Mouse (Mus musculus) liver, embryonic 16.5 days (tissue): ENCODE results near the gene Caln1. TPM values are rescaled to one million over a fixed set of nuclear protein-coding genes. Genes with fewer than 3 reads are reported as not detected.

Experiments
- ATAC-seq: fragments of 200-750 bp; cut with Nextera tagmentation; 2 replicates; pipeline ENCODE4 v1.8.0; 2017; ENCODE audit warnings: low read depth, mild to moderate bottlenecking, moderate number of reproducible peaks, moderate library complexity
- H3K27ac ChIP-seq: fragments of 300-500 bp; sonication (generic); 2 replicates; pipeline ENCODE4 v1.5.1; 2014; ENCODE audit warnings: mild to moderate bottlenecking, low read length
- H3K27me3 ChIP-seq: fragments of 300-500 bp; sonication (generic); 2 replicates; pipeline ENCODE4 v1.6.1; 2014; ENCODE audit warnings: low read depth, low read length, mixed read lengths; ENCODE audit not compliant: control insufficient read depth, insufficient read depth
- H3K36me3 ChIP-seq: fragments of 300-500 bp; sonication (generic); 2 replicates; pipeline ENCODE4 v1.6.1; 2014; ENCODE audit warnings: mild to moderate bottlenecking; ENCODE audit not compliant: control insufficient read depth, insufficient read depth
- H3K4me1 ChIP-seq: fragments of 300-500 bp; sonication (generic); 2 replicates; pipeline ENCODE4 v1.6.1; 2014; ENCODE audit warnings: low read depth, low read length, mixed read lengths; ENCODE audit not compliant: control insufficient read depth
- H3K4me2 ChIP-seq: fragments of 300-500 bp; sonication (generic); 2 replicates; pipeline ENCODE4 v1.6.1; 2014; ENCODE audit warnings: low read depth, low read length, mixed read lengths
- H3K4me3 ChIP-seq: fragments of 300-500 bp; sonication (generic); 2 replicates; pipeline ENCODE4 v1.5.1; 2014; ENCODE audit warnings: low read depth, mild to moderate bottlenecking, low read length
- H3K9ac ChIP-seq: fragments of 300-500 bp; sonication (generic); 2 replicates; pipeline ENCODE4 v1.6.1; 2014; ENCODE audit warnings: low read depth, low read length
- H3K9me3 ChIP-seq: fragments of 300-500 bp; sonication (generic); replicated peaks from 2 replicates; pipeline ENCODE4 v1.6.1; 2016; ENCODE audit warnings: low read length; ENCODE audit not compliant: control insufficient read depth
- WGBS: fragments of 180-500 bp; shearing (Covaris S2); extraction: QIAGEN DNeasy Blood & Tissue Kit; methylation state at CpG from one replicate; pipeline ENCODE4 v1.1.7; 2014; ENCODE audit not compliant: insufficient replicate concordance; 5-methylcytosine and 5-hydroxymethylcytosine counted together
- polyA plus RNA-seq: library from polyadenylated mRNA; unstranded; fragments of >200 nt; fragmentation: Nextera tagmentation; extraction: Ambion mirVana; gene quantifications from 2 replicates; pipeline ENCODE4 v1.2.1, GENCODE M21; 2015

Gene Caln1
- polyA plus RNA-seq, 1 experiment from 2014 or later = not detected

GRCm38 (mm10) chr5:130704866-130705265, 335.6 kb downstream of the Caln1 start:
- Histone ChIP-seq H3K36me3 (no peaks in the 10 kb centered on the region), H3K27me3 (no peaks in the 10 kb centered on the region), H3K9me3 (no peaks in the 10 kb centered on the region), H3K9ac (no peak overlapping the region), H3K4me1 (no peaks in the 10 kb centered on the region), H3K4me3 (no peak overlapping the region), H3K27ac (no peak overlapping the region), H3K4me2 (no peak overlapping the region)
- WGBS = 61% methylated on average over 4 of the region's 4 CpGs
- ATAC-seq = no peak

GRCm38 (mm10) chr5:130706202-130706855, 337.1 kb downstream of the Caln1 start:
- no peak overlapping the region for H3K27ac ChIP-seq
- H3K27me3 ChIP-seq = no peaks in the 10 kb centered on the region
- H3K9ac ChIP-seq = no peak overlapping the region
- no peaks in the 10 kb centered on the region for H3K9me3 ChIP-seq
- peak; percentile 47; the same call in 1 of the 2 replicates for ATAC-seq
- no peak overlapping the region for H3K4me2 ChIP-seq
- H3K4me1 ChIP-seq = no peaks in the 10 kb centered on the region
- WGBS = 40% methylated on average over 6 of the region's 6 CpGs
- H3K4me3 ChIP-seq = no peak overlapping the region
- no peaks in the 10 kb centered on the region for H3K36me3 ChIP-seq

DNA sequence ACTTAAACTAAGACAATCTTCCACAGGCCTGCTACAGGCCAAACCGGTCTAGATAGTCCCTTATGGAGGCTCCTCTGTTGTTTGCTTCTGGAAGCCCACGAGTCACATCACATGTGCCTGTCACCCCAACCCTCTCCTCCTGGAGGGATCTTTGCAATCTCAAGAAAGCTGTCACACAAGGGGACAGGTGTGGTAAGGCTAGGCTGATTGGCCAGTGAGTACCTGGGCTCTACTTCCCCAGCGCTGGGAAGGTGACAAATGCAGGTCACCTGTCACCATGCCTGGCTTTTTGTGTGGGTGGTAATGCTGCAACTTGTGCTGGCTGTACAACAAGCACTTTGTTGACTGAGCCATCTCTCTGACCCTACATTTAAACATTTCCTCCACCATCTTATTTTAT, 338.5 kb downstream of the Caln1 start:
- Histone ChIP-seq H3K9me3 (no peaks in the 10 kb centered on the region), H3K4me2 (no peak overlapping the region), H3K27ac (no peak overlapping the region), H3K4me3 (no peak overlapping the region), H3K4me1 (no peaks in the 10 kb centered on the region), H3K9ac (no peak overlapping the region), H3K27me3 (no peaks in the 10 kb centered on the region), H3K36me3 (no peaks in the 10 kb centered on the region)
- WGBS = 66% methylated on average over 3 of the region's 3 CpGs
- ATAC-seq = no peak

DNA sequence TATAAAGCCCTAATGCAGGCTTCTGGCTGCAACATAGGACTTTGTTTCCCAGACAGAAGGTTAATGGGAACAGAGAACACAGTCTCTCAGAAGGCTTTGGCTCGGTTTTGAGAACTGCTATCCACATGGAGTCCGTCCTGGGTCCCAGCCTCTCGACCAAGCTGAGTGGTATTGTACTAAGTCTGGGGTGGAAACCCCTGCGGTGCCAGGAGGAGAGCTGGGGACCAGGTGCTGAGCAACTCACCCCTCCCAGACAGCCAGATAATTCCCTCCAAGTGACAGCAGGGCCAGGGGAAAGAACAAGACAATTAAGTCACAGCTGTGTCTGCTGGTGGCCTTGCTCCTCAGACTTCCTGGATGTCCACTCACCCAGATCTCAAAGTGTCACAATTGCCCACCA, 339.4 kb downstream of the Caln1 start:
- WGBS = 56% methylated on average over 4 of the region's 4 CpGs

DNA sequence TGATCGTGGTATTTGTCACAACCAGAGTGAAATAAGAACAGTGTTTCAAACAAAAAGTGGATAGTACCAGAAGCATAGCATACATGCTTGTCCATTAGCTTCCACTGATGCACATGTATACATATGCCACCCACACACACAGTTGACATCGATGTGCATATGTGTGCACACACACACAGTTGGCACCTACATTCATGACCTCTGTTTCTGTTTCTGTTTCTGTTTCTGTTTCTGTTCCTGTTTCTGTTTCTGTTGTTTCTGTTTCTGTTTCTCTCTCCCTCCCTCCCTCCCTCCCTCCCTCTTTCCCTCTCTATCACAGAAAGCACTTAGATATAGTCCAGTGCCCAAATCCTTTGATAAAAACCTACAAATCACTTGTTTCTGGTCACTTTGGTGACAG, 342.4 kb downstream of the Caln1 start:
- Histone ChIP-seq H3K27ac (no peak overlapping the region), H3K4me2 (no peak overlapping the region), H3K36me3 (no peaks in the 10 kb centered on the region), H3K4me1 (no peaks in the 10 kb centered on the region), H3K4me3 (no peak overlapping the region), H3K9ac (no peak overlapping the region), H3K27me3 (no peaks in the 10 kb centered on the region), H3K9me3 (no peaks in the 10 kb centered on the region)
- 42% methylated on average over 2 of the region's 2 CpGs for whole genome bisulfite sequencing
- ATAC-seq = no peak

More for the DNA sequence above, 339.4 kb downstream of the Caln1 start:
- no peak overlapping the region for H3K27ac ChIP-seq
- H3K4me1 ChIP-seq = no peaks in the 10 kb centered on the region
- no peaks in the 10 kb centered on the region for H3K36me3 ChIP-seq
- H3K9me3 ChIP-seq = no peaks in the 10 kb centered on the region
- H3K9ac ChIP-seq = no peak overlapping the region
- H3K27me3 ChIP-seq = no peaks in the 10 kb centered on the region
- no peak overlapping the region for H3K4me2 ChIP-seq
- no peak for ATAC-seq
- H3K4me3 ChIP-seq = no peak overlapping the region

DNA sequence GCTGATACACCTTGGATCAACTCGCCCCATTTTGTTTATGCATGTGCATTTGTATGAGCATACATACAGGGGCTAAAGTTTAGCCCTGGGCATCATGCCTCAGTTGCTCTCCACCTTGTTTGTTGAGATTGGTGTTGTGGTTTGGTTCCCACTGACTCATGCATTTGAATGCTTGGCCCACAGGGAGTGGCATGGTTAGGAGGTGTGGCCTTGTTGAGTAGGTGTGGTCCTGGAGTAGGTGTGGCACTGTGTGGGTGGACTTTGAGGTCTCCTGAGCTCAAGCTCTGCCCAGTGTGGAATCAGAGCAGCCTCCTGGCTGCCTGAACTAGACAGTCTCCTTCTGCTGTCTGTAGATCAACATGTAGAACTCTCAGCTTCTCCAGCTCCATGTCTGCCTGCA, 343.0 kb downstream of the Caln1 start:
- Histone ChIP-seq H3K9me3 (no peaks in the 10 kb centered on the region), H3K4me2 (no peak overlapping the region), H3K27me3 (no peaks in the 10 kb centered on the region), H3K4me3 (no peak overlapping the region), H3K4me1 (no peaks in the 10 kb centered on the region), H3K9ac (no peak overlapping the region), H3K36me3 (no peaks in the 10 kb centered on the region), H3K27ac (no peak overlapping the region)
- WGBS = 51% methylated on average over 1 of the region's 1 CpGs
- ATAC-seq = no peak

GRCm38 (mm10) chr5:130715181-130715580, 345.9 kb downstream of the Caln1 start:
- WGBS = 63% methylated on average over 4 of the region's 4 CpGs
- Histone ChIP-seq H3K36me3 (no peaks in the 10 kb centered on the region), H3K9me3 (no peaks in the 10 kb centered on the region), H3K27ac (no peak overlapping the region), H3K4me2 (no peak overlapping the region), H3K9ac (no peak overlapping the region), H3K4me1 (no peaks in the 10 kb centered on the region), H3K4me3 (no peak overlapping the region), H3K27me3 (no peaks in the 10 kb centered on the region)
- no peak for ATAC-seq

DNA sequence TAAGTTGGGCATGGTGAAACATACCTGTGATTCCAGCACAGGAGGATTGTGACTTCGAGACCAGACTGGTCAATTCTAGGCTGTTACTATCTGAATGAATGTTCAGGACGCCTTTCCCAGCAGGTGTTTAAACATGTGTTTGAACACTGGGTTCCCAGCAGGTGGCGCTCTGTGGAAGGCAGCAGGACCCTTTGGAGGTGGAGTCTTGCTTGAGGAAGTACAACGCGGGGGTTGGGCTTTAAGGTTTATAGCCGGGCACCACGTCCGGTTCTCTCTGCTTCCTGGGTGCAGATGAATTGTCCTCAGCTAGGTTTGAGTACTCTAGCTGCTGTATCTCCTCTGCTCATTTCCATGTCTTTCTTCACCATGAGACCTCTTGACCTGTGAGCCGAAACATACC, 349.1 kb downstream of the Caln1 start:
- no peaks in the 10 kb centered on the region for H3K9me3 ChIP-seq
- no peaks in the 10 kb centered on the region for H3K4me1 ChIP-seq
- ATAC-seq = no peak
- no peak overlapping the region for H3K9ac ChIP-seq
- 47% methylated on average over 9 of the region's 9 CpGs for WGBS
- no peak overlapping the region for H3K4me2 ChIP-seq
- no peak overlapping the region for H3K27ac ChIP-seq
- no peak overlapping the region for H3K4me3 ChIP-seq
- H3K27me3 ChIP-seq = no peaks in the 10 kb centered on the region
- no peaks in the 10 kb centered on the region for H3K36me3 ChIP-seq

DNA sequence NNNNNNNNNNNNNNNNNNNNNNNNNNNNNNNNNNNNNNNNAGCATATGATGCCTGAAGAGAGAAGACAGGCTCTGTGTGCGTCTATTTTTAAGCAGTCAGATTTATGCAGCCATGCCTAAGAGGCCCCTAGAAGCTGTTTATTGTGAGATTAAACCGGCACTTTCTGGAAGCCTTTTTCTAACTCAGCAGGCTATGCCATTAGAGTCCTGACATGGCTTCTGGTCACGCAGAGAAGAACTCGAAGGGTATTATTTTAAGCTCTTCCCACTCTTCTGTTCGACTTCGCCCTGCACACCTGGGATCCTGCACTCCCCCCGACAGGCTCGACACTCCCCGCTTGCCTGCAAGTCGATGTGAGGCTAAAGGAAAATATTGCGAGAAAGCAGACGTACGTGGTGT, 372.9 kb downstream of the Caln1 start:
- no peak overlapping the region for H3K9ac ChIP-seq
- WGBS = 69% methylated on average over 13 of the region's 13 CpGs
- H3K4me1 ChIP-seq = no peaks in the 10 kb centered on the region
- H3K4me2 ChIP-seq = no peak overlapping the region
- no peak overlapping the region for H3K4me3 ChIP-seq
- no peak overlapping the region for H3K27ac ChIP-seq
- ATAC-seq = no peak
- no peaks in the 10 kb centered on the region for H3K9me3 ChIP-seq
- H3K27me3 ChIP-seq = no peaks in the 10 kb centered on the region
- no peaks in the 10 kb centered on the region for H3K36me3 ChIP-seq
